Mouse (Mus musculus) lung, embryonic 15.5 days (tissue): ENCODE measurements around the gene Lztfl1. TPM values are rescaled to one million over a fixed set of nuclear protein-coding genes. Genes with fewer than 3 reads are reported as not detected.
"Not testable (repeated sequence)": the region's sequence is repeated elsewhere in the genome, so short reads cannot be mapped to it uniquely, and the experiment has no call there.

Experiments
- ATAC-seq: fragments of 200-750 bp; cut with Nextera tagmentation; 2 replicates; pipeline ENCODE4 v1.8.0; 2017; ENCODE audit warnings: moderate number of reproducible peaks, borderline replicate concordance; ENCODE audit not compliant: low FRiP score, low TSS enrichment; ENCODE audit errors: extremely low read depth
- H3K27ac ChIP-seq: fragments of 300-500 bp; sonication (generic); 2 replicates; pipeline ENCODE4 v1.5.1; 2015; ENCODE audit warnings: moderate library complexity, mild to moderate bottlenecking, inconsistent platforms
- H3K27me3 ChIP-seq: fragments of 300-500 bp; sonication (generic); 2 replicates; pipeline ENCODE4 v1.6.1; 2015; ENCODE audit warnings: inconsistent platforms
- H3K36me3 ChIP-seq: fragments of 300-500 bp; sonication (generic); 2 replicates; pipeline ENCODE4 v1.6.1; 2015; ENCODE audit warnings: inconsistent platforms
- H3K4me1 ChIP-seq: fragments of 300-500 bp; sonication (generic); 2 replicates; pipeline ENCODE4 v1.6.1; 2015; ENCODE audit warnings: inconsistent platforms
- H3K4me2 ChIP-seq: fragments of 300-500 bp; sonication (generic); 2 replicates; pipeline ENCODE4 v1.6.1; 2015; ENCODE audit warnings: inconsistent platforms, mild to moderate bottlenecking, moderate library complexity
- H3K4me3 ChIP-seq: fragments of 300-500 bp; sonication (generic); 2 replicates; pipeline ENCODE4 v1.5.1; 2015; ENCODE audit warnings: mild to moderate bottlenecking, inconsistent platforms
- H3K9ac ChIP-seq: fragments of 300-500 bp; sonication (generic); 2 replicates; pipeline ENCODE4 v1.6.1; 2015; ENCODE audit warnings: inconsistent platforms
- H3K9me3 ChIP-seq: fragments of 300-500 bp; sonication (generic); 2 replicates; pipeline ENCODE4 v1.6.1; 2016; ENCODE audit warnings: inconsistent platforms
- WGBS: fragments of 180-500 bp; shearing (Covaris S2); methylation state at CpG from one replicate; pipeline ENCODE4 v1.1.7; 2015; 5-methylcytosine and 5-hydroxymethylcytosine counted together
- polyA plus RNA-seq: library from polyadenylated mRNA; unstranded; fragments of >200 nt; fragmentation: Nextera tagmentation; extraction: Ambion mirVana; gene quantifications from 2 replicates; pipeline ENCODE4 v1.2.1, GENCODE M21; 2015

Lztfl1 gene
- 46.6 and 47.9 TPM in 2 replicates for polyA plus RNA-seq

- WGBS, result under 1% methylated on average over 55 of the region's 55 CpGs
- peak; percentile 100 for ATAC-seq
These were observed at the start of gene Lztfl1 for GRCm38 (mm10) chr9:123717186-123718008. Gene Lztfl1, minus strand, starts transcription at chr9:123717697.

GRCm38 (mm10) chr9:123766996-123767395, 49.5 kb upstream of the Lztfl1 start:
- no peaks in the 10 kb centered on the region for H3K27me3 ChIP-seq
- H3K4me3 ChIP-seq, result no peak overlapping the region
- H3K9me3 ChIP-seq, result no peaks in the 10 kb centered on the region
- no peak overlapping the region for H3K9ac ChIP-seq
- no peak overlapping the region for H3K27ac ChIP-seq
- no peak overlapping the region for H3K4me2 ChIP-seq
- H3K4me1 ChIP-seq, result 0 out of 2 replicates have a peak, but pooled peaks cover 3% of the 10 kb centered on the region
- H3K36me3 ChIP-seq, result no peaks in the 10 kb centered on the region
- 69% methylated on average over 3 of the region's 3 CpGs for WGBS
- no peak for ATAC-seq

More at GRCm38 (mm10) chr9:123717186-123718008, at the start of gene Lztfl1:
- peak within 1 kb of the TSS; percentile 67 for H3K27ac ChIP-seq
- H3K9me3 ChIP-seq, result no peaks in the 10 kb centered on the region
- H3K9ac ChIP-seq, result peak within 1 kb of the TSS; percentile 93
- H3K4me1 ChIP-seq, result 0 out of 2 replicates have a peak, but pooled peaks cover 8% of the 10 kb centered on the region
- peak within 1 kb of the TSS; percentile 99 for H3K4me3 ChIP-seq
- no peaks in the 10 kb centered on the region for H3K36me3 ChIP-seq
- no peaks in the 10 kb centered on the region for H3K27me3 ChIP-seq
- H3K4me2 ChIP-seq, result peak within 1 kb of the TSS; percentile 67

GRCm38 (mm10) chr9:123763771-123764170, 46.3 kb upstream of the Lztfl1 start:
- Histone ChIP-seq H3K36me3 (no peaks in the 10 kb centered on the region), H3K9ac (no peak overlapping the region), H3K27me3 (no peaks in the 10 kb centered on the region), H3K27ac (no peak overlapping the region), H3K4me1 (0 out of 2 replicates have a peak, but pooled peaks cover 3% of the 10 kb centered on the region), H3K4me3 (no peak overlapping the region), H3K9me3 (no peaks in the 10 kb centered on the region), H3K4me2 (no peak overlapping the region)
- WGBS, result 67% methylated on average over 3 of the region's 3 CpGs
- ATAC-seq, result no peak

- no peak overlapping the region for H3K27ac ChIP-seq
- no peak for ATAC-seq
- H3K4me1 ChIP-seq, result 0 out of 2 replicates have a peak, but pooled peaks cover 3% of the 10 kb centered on the region
- WGBS, result 77% methylated on average over 4 of the region's 4 CpGs
- no peaks in the 10 kb centered on the region for H3K9me3 ChIP-seq
- H3K27me3 ChIP-seq, result no peaks in the 10 kb centered on the region
- H3K36me3 ChIP-seq, result no peaks in the 10 kb centered on the region
- H3K4me2 ChIP-seq, result no peak overlapping the region
- H3K9ac ChIP-seq, result no peak overlapping the region
- H3K4me3 ChIP-seq, result no peak overlapping the region
These were observed 45.4 kb upstream of the Lztfl1 start for GRCm38 (mm10) chr9:123762886-123763285.

- H3K27me3 ChIP-seq, result no peaks in the 10 kb centered on the region
- WGBS, result 83% methylated on average over 3 of the region's 3 CpGs
- no peak overlapping the region for H3K4me3 ChIP-seq
- H3K4me1 ChIP-seq, result 0 out of 2 replicates have a peak, but pooled peaks cover 3% of the 10 kb centered on the region
- no peak overlapping the region for H3K4me2 ChIP-seq
- no peak for ATAC-seq
- no peak overlapping the region for H3K27ac ChIP-seq
- no peaks in the 10 kb centered on the region for H3K9me3 ChIP-seq
- no peak overlapping the region for H3K9ac ChIP-seq
- H3K36me3 ChIP-seq, result no peaks in the 10 kb centered on the region
These were observed 43.3 kb upstream of the Lztfl1 start for GRCm38 (mm10) chr9:123760806-123761205.

- Histone ChIP-seq H3K9me3 (no peaks in the 10 kb centered on the region), H3K4me2 (no peak overlapping the region), H3K27ac (no peak overlapping the region), H3K4me3 (no peak overlapping the region), H3K9ac (no peak overlapping the region), H3K36me3 (no peaks in the 10 kb centered on the region), H3K4me1 (0 out of 2 replicates have a peak, but pooled peaks cover 3% of the 10 kb centered on the region), H3K27me3 (no peaks in the 10 kb centered on the region)
- 59% methylated on average over 4 of the region's 4 CpGs for WGBS
- ATAC-seq, result no peak
These were observed 41.1 kb upstream of the Lztfl1 start for GRCm38 (mm10) chr9:123758645-123759044.

GRCm38 (mm10) chr9:123758156-123758555, 40.7 kb upstream of the Lztfl1 start:
- no peaks in the 10 kb centered on the region for H3K36me3 ChIP-seq
- H3K9ac ChIP-seq, result no peak overlapping the region
- WGBS, result 63% methylated on average over 1 of the region's 1 CpGs
- 0 out of 2 replicates have a peak, but pooled peaks cover 3% of the 10 kb centered on the region for H3K4me1 ChIP-seq
- H3K4me2 ChIP-seq, result no peak overlapping the region
- H3K27me3 ChIP-seq, result no peaks in the 10 kb centered on the region
- no peaks in the 10 kb centered on the region for H3K9me3 ChIP-seq
- no peak for ATAC-seq
- no peak overlapping the region for H3K4me3 ChIP-seq
- no peak overlapping the region for H3K27ac ChIP-seq

- ATAC-seq, result no peak
- Histone ChIP-seq H3K36me3 (no peaks in the 10 kb centered on the region), H3K4me1 (no peaks in the 10 kb centered on the region), H3K4me3 (no peak overlapping the region), H3K27me3 (no peaks in the 10 kb centered on the region), H3K4me2 (no peak overlapping the region), H3K27ac (no peak overlapping the region), H3K9ac (no peak overlapping the region), H3K9me3 (no peaks in the 10 kb centered on the region)
- 38% methylated on average over 2 of the region's 2 CpGs for WGBS
These were observed 39.8 kb upstream of the Lztfl1 start for GRCm38 (mm10) chr9:123757326-123757725.

GRCm38 (mm10) chr9:123756752-123757151, 39.3 kb upstream of the Lztfl1 start:
- 59% methylated on average over 3 of the region's 3 CpGs for WGBS
- H3K4me3 ChIP-seq, result no peak overlapping the region
- no peaks in the 10 kb centered on the region for H3K9me3 ChIP-seq
- H3K4me1 ChIP-seq, result no peaks in the 10 kb centered on the region
- no peaks in the 10 kb centered on the region for H3K36me3 ChIP-seq
- no peak overlapping the region for H3K9ac ChIP-seq
- no peak overlapping the region for H3K27ac ChIP-seq
- H3K4me2 ChIP-seq, result no peak overlapping the region
- no peaks in the 10 kb centered on the region for H3K27me3 ChIP-seq
- no peak for ATAC-seq

- H3K36me3 ChIP-seq, result no peaks in the 10 kb centered on the region
- H3K9ac ChIP-seq, result no peak overlapping the region
- no peaks in the 10 kb centered on the region for H3K27me3 ChIP-seq
- H3K27ac ChIP-seq, result no peak overlapping the region
- ATAC-seq, result no peak
- WGBS, result 84% methylated on average over 4 of the region's 4 CpGs
- no peaks in the 10 kb centered on the region for H3K4me1 ChIP-seq
- no peaks in the 10 kb centered on the region for H3K9me3 ChIP-seq
- H3K4me2 ChIP-seq, result no peak overlapping the region
- H3K4me3 ChIP-seq, result no peak overlapping the region
These were observed 36.8 kb upstream of the Lztfl1 start for GRCm38 (mm10) chr9:123754333-123754732.

- not testable (repeated sequence) for H3K27me3 ChIP-seq, H3K4me1 ChIP-seq, H3K4me2 ChIP-seq, ATAC-seq, H3K9me3 ChIP-seq, H3K4me3 ChIP-seq, H3K27ac ChIP-seq, H3K36me3 ChIP-seq, H3K9ac ChIP-seq
- 86% methylated on average over 8 of the region's 8 CpGs for WGBS
These were observed 32.2 kb upstream of the Lztfl1 start for GRCm38 (mm10) chr9:123749687-123750086.

- Histone ChIP-seq H3K4me1 (no peaks in the 10 kb centered on the region), H3K27ac (no peak overlapping the region), H3K4me2 (no peak overlapping the region), H3K4me3 (no peak overlapping the region), H3K27me3 (no peaks in the 10 kb centered on the region), H3K9me3 (no peaks in the 10 kb centered on the region), H3K9ac (no peak overlapping the region), H3K36me3 (no peaks in the 10 kb centered on the region)
- 78% methylated on average over 4 of the region's 4 CpGs for WGBS
- ATAC-seq, result no peak
These were observed 23.3 kb upstream of the Lztfl1 start for GRCm38 (mm10) chr9:123740799-123741198.
